Mouse (Mus musculus) myocyte (in vitro differentiated cells): Measurements from ENCODE around the gene Slc16a8.

ENCODE experiments used
- CEBPB ChIP-seq: IDR thresholded peaks from 2 replicates; pipeline ENCODE4 v1.6.1; 2011; ENCODE audit warnings: mild to moderate bottlenecking, moderate library complexity; ENCODE audit not compliant: poor library complexity, insufficient read depth, severe bottlenecking
- MAX ChIP-seq: IDR thresholded peaks from one replicate; pipeline ENCODE4 v1.6.1; 2011; ENCODE audit warnings: low read depth, mild to moderate bottlenecking, control low read depth
- POLR2A ChIP-seq: IDR thresholded peaks from one replicate; pipeline ENCODE4 v1.6.1; 2011; ENCODE audit warnings: low read depth, mild to moderate bottlenecking, control low read depth, moderate library complexity; ENCODE audit not compliant: insufficient read length
- POLR2AphosphoS2 ChIP-seq: IDR thresholded peaks from one replicate; pipeline ENCODE4 v1.6.1; 2011; ENCODE audit warnings: low read depth, control low read depth; ENCODE audit not compliant: insufficient read length
- USF1 ChIP-seq: IDR thresholded peaks from one replicate; pipeline ENCODE4 v1.6.1; 2011; ENCODE audit warnings: low read depth, mild to moderate bottlenecking, control low read depth, moderate library complexity

GRCm38 (mm10) chr15:79289441-79289840, 34.9 kb upstream of the Slc16a8 start:
- no peak for TF ChIP-seq MAX
- TF ChIP-seq CEBPB: no peak
- TF ChIP-seq POLR2AphosphoS2: no peak
- TF ChIP-seq POLR2A: no peak
- TF ChIP-seq USF1: no peak
